Mouse (Mus musculus) hindlimb bud, embryonic 11.5 days (tissue): ENCODE data around the gene Speer4b.
"Not testable (repeated sequence)": the region's sequence is repeated elsewhere in the genome, so short reads cannot be mapped to it uniquely, and the experiment has no call there.

ENCODE experiments used
- DNase-seq: peaks from one replicate; pipeline ENCODE4 v3.0.0-alpha.2; 2012; ENCODE audit warnings: low read depth, low spot score; ENCODE audit errors: extremely low spot score

The Speer4b gene

DNA sequence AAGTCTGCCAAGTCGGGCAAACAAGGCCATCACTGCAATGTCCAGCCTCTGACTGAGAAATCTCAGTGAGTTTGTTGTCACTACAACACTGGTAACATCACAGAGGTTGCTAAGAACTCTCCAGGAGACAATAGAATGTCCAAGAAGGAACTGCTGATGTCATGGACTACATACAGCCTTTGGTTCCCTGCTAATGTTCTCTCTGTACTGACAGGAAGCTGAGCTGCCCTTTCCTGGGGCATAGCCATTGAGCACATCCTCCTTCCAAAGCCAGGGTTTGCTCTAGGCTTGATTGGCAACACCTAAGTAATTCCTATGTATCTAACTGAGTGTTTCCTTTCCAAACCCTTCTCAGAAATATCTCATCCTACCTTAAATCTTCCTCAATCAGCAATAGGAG, at the start of gene Speer4b:
TSS of gene Speer4b (minus strand) at position 101 of the 400 bp plus-strand sequence.
- DNase-seq, result not testable (repeated sequence)

DNA sequence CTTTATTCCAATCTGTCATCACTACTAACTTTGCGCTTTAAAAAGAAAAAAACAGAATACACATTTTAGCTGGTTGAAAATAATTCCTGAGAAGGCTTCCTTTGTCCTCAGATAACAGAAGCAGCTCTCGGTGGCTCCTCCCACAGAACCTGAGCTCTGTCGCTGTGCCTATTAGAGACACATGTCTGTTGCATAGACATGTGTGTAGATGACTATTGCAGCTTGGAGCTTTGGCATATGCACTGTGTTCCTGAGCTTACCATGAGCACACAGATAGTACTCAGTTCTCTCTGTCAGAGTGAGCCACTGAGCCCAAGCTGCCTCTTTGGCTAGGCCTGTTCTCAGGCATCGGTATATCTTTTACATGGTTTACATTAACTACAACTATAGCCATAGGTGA, 48.1 kb upstream of the Speer4b start:
- DNase-seq, result no peak

DNA sequence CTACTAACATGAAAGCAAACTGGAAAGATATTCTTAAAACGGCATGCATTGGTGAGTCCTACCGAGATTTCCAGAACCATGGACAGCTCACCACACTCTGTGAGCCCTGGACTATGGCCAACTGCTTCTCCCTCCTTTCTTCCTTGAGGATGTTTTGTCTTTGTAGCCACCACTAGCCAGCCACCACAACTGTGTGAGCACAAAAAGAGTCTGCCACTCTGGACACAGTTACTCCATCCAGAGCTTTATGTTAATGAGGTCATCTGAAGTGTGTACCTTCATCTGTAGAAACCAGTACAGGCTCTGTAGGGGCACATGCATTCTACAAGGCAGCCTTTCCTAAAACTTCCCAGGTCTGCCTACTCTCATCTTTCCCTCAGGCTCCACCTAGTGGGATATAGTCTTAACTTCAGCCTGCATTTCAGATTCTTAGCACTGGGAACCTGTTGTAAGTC, 43.6 kb upstream of the Speer4b start:
- peak; percentile 39 for DNase-seq

DNA sequence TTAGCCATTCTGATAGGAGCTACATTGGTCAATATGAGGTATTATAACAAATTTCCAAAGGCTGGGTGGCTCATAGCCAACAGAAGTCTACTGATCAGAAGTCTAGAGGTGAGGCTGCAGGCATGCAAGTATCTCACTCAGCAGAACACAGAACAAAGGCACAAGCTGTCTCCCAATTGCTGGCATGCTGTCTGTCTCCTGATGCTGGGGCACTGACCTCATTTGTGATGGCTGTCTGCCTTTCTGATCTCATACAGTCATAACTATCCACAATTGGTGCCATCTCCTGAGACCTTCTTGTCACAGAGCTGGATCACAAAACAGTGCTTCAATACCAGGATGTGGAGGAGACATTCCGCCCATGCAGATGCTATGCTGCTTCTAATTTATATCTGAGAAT, 25.7 kb upstream of the Speer4b start:
- no peak for DNase-seq

DNA sequence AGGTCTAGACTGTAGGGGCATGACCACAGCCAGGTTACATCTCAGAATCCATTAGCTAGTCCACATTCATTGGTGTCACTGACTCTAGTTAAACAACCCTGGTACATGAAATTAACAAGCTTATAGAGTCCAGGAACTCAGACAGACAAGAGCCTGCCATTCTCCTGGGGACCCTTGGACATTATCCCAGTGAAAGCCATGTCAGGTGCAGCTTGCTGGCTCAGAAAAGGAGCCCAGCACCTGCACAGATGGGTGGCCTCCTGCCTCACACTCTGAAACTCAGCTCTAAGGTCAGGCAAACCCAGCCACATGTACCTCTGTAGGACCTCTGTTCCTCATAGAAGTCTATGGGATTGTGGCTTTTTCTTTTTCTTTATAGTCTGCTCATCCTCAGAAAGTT, 17.5 kb upstream of the Speer4b start:
- DNase-seq, result no peak

DNA sequence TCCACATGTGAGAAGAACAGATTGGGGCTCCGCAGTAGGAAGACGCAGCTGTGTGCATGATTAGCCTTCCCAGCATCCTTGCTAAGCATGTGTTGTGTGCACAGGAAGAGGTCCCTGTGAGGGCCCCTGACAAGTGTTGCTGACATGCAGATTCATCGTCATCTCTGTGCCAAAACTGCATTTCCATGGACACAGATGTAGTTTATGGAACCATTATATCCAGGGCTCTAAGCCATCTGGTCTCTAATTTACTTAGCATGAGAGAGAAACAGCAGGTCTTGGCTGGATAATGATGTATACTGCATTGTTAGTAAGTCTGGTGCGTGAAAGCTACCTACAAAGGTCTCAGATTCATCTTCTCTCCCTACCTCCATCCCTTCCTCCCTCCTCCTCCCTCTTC, 10.3 kb downstream of the Speer4b start:
- no peak for DNase-seq

DNA sequence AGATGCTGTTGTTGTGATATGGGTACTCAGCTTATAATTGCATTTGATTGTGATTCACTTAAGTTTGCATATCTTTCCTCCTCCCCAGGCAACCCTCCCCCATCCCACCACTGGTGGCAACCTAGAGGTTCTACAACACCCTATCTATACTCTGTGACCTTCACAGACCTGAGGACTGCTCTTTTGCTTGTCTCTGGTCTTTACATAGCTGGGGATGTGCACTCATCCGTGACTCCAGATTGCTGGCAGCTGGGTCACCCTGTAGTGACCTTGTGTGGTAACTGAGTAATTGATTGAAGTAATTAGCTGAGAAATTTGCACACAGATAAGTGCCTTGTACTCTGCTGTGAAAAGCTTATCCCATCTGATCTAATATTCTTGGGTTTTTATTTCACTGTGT, 15.1 kb downstream of the Speer4b start:
- DNase-seq, result no peak

DNA sequence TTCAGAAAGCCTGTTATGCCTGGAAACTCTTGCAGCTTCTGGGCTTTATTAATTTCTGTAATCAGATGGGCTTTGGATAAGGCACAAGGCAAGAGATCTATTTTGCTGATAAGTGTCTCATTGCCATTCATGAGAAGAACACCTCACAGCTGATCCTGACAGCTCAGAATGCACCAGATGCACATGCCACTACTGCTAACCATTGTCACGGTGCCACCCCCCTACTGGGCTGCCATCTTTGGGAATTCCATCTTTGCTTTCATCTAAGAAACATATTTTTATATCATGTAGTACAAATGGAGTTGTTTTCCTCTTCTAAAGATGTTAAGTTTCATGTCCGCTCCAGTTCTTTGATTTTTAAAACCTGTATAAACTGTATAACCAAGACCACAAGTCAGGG, 19.5 kb downstream of the Speer4b start:
- no peak for DNase-seq

DNA sequence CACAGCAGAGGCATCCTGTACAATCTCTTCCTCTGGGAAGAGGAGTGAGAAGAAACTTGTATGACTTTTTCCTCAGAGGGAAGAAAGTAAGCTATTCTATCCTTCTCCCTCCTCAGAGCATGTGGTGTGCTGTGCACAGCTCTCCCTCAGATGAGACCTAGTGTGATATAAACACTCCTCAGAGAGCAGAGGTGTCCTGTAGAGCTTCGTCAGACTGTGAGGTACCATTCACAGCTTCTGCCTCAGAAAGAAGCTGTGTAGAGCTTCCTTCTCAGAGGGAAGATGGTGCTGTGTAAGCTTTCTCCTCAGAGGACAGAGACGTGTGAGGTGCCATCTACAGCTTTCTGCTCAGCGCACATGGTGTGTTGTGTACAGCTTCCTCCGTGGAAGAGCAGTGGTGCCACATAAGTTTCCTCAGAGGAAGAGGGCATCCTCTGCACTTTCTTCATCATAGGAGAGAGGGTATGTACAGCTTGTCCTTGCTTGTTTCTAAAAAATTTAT, 26.2 kb downstream of the Speer4b start:
- no peak for DNase-seq

DNA sequence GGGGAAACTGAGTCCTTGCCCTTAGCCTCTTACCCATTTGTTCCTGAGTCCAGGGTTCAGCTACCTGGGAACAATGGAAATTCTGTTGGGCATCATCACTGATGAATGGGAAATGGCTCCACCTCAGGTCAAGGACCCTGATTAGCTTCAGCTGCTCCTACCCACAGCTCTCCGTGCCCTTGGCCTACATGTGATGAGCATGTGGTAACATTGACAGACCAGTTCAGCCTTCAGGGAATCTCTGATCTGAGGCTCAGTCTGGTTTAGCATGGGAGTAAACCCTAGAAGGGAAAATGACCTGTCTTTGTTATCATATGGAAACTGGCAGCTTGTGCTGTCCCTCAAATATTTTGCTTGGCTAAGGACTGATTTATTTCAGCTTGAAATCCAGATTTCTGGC, 43.6 kb downstream of the Speer4b start:
- DNase-seq, result no peak

DNA sequence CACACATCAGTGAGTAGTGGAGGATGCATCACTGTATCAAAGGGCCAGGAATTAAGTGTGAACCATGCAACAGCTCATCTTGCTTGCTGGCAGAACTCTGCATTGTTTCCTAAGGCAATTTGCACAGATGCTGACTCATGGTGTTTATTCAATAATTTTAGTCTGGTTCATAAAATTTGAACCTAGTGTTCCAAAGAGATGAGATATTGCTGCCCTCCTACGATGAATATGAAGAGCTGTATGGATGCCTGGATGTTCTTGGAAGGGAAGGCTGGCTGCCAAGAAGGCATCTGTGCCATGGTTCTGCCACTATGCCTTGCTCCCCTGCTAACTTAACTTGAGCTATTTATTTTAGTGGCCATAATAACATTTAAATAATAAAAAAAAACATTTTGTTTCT, 44.3 kb downstream of the Speer4b start:
- DNase-seq, result no peak

DNA sequence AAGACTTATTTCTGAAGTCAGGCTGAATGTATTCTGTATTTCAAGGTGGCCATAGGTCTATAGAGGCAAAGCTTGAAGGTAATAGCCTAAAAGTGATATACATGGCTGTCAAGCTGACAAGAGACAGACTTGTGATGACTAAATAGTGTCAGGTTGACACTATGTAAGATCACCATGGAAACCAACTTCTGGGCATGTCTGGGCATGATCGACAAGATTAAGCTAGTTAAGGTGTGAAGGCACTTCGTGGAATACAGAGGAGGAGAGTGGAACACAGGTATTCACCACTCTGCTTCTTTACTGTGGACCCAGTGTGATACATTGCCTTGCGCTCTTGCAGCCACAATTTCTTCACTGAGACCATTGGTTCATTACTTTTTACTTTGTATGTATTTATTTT, 46.9 kb downstream of the Speer4b start:
- no peak for DNase-seq

DNA sequence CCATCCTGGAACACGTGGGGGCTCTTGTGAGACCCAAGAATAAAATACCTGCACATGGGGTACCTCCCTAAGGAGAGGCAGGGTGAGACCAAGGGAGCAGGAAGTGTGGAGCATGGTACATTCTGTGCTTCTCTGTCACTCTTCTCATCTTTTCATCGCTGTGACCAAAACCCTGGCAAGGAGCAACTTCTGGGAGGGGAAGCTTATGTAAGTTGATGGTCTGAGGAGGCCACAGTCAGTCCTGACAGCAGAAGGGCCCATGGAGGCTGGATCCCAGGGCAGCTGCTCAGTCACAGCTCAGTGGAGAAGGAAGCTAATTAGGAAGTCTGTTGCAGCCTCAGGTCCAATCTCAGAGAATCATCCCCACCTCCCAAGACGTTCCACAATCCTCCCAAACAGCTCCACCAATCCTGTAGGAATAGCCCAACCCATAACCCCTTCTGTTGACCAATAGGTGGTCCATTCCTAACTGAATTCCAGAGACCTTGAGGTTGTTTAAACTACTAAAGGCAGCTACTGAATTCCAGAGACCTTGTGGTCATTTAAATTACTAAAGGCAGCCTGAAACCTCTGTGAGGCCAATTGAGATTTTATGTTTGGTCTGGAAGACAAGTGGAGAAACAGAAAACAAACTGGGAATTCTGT, 47.9 kb downstream of the Speer4b start:
- no peak for DNase-seq
